Mouse (Mus musculus) G1E (cell line): Measurements from ENCODE around the gene Cabp4. TPM values are rescaled to one million over a fixed set of nuclear protein-coding genes. Genes with fewer than 3 reads are reported as not detected.

Experiments used
- ATAC-seq: 2 replicates; pipeline ENCODE4 v1.8.0; 2016; ENCODE audit warnings: mild to moderate bottlenecking; ENCODE audit not compliant: insufficient number of reproducible peaks, poor library complexity, low FRiP score, severe bottlenecking; ENCODE audit errors: extremely low read depth
- DNase-seq: peaks from one replicate; pipeline ENCODE4 v3.0.0; 2012; ENCODE audit warnings: low spot score
- H3K27me3 ChIP-seq: 2 replicates; pipeline ENCODE4 v1.6.1; 2012; ENCODE audit warnings: mild to moderate bottlenecking, low read length, inconsistent platforms; ENCODE audit not compliant: insufficient read depth
- H3K36me3 ChIP-seq: replicated peaks from 2 replicates; pipeline ENCODE3; 2012; ENCODE audit warnings: mild to moderate bottlenecking, inconsistent platforms
- H3K4me1 ChIP-seq: 2 replicates; pipeline ENCODE4 v1.6.1; 2012; ENCODE audit warnings: low read depth, low read length, inconsistent platforms, mixed read lengths; ENCODE audit not compliant: insufficient read depth
- H3K4me3 ChIP-seq: 2 replicates; pipeline ENCODE4 v1.5.1; 2012; ENCODE audit warnings: low read depth, mild to moderate bottlenecking, inconsistent platforms, low read length, moderate library complexity, mixed read lengths
- H3K9me3 ChIP-seq: replicated peaks from 2 replicates; pipeline ENCODE4 v1.6.1; 2012; ENCODE audit warnings: inconsistent platforms
- CTCF ChIP-seq: IDR thresholded peaks from 2 replicates; pipeline ENCODE4 v1.5.1; 2012; ENCODE audit warnings: low read depth, low read length, inconsistent platforms, mixed read lengths
- GATA1 ChIP-seq: IDR thresholded peaks from 2 replicates; pipeline ENCODE4 v1.6.1; 2012; ENCODE audit warnings: borderline replicate concordance, low read length, inconsistent platforms, mixed read lengths
- GATA2 ChIP-seq: IDR thresholded peaks from 2 replicates; pipeline ENCODE4 v1.6.1; 2012; ENCODE audit warnings: low read depth, low read length, inconsistent platforms, borderline replicate concordance
- POLR2AphosphoS5 ChIP-seq: IDR thresholded peaks from 2 replicates; pipeline ENCODE4 v1.6.1; 2012; ENCODE audit warnings: low read depth, low read length, inconsistent platforms; ENCODE audit not compliant: insufficient replicate concordance
- TAL1 ChIP-seq: conservative IDR thresholded peaks from 2 replicates; pipeline ENCODE4 v1.6.1; 2012; ENCODE audit warnings: low read depth, low read length, inconsistent platforms, mixed read lengths
- polyA plus RNA-seq: library from polyadenylated mRNA; stranded (reverse); fragments of >175 nt; gene quantifications from 2 replicates; pipeline ENCODE4 v1.2.3, GENCODE M21; 2012
- total RNA-seq, 2 experiments: library from RNA; stranded (forward) in 1 of 2; stranded (reverse) in 1 of 2; fragments of 200-1000 nt in 1 of 2; fragments of >200 nt in 1 of 2; fragmentation: Nextera tagmentation in 1 of 2; gene quantifications; 2 replicates each; pipeline ENCODE4 v1.2.3; 2014 to 2017

The Cabp4 gene
- total and polyA plus RNA-seq, 3 experiments, result 0.03 to 0.75 (median 0.11) TPM

DNA sequence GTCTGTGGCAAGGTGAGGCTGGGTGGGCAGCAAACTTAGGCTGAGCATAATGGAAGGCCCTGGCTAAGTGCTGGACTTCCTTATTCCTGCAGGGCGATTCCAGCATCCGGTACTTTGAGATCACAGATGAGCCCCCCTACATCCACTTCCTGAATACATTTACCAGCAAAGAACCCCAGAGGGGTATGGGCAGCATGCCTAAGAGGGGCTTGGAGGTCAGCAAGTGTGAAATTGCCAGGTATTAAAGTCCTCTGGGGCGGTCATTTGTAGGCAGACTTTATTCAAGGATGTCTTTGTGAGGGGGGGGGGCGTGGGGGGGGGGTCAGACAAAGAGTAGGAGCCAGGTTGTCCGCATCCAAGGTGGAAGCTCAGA lies 7.6 kb upstream of the Cabp4 start:
- ATAC-seq (no peak), DNase-seq (no peak)
- Histone ChIP-seq H3K36me3 (peaks cover 74% of the 10 kb centered on the region), H3K9me3 (no peaks in the 10 kb centered on the region), H3K4me3 (no peak overlapping the region), H3K4me1 (peaks cover 72% of the 10 kb centered on the region), H3K27me3 (no peaks in the 10 kb centered on the region)
- TF ChIP-seq CTCF (no peak), TAL1 (no peak), GATA1 (no peak), GATA2 (no peak), POLR2AphosphoS5 (no peak)

DNA sequence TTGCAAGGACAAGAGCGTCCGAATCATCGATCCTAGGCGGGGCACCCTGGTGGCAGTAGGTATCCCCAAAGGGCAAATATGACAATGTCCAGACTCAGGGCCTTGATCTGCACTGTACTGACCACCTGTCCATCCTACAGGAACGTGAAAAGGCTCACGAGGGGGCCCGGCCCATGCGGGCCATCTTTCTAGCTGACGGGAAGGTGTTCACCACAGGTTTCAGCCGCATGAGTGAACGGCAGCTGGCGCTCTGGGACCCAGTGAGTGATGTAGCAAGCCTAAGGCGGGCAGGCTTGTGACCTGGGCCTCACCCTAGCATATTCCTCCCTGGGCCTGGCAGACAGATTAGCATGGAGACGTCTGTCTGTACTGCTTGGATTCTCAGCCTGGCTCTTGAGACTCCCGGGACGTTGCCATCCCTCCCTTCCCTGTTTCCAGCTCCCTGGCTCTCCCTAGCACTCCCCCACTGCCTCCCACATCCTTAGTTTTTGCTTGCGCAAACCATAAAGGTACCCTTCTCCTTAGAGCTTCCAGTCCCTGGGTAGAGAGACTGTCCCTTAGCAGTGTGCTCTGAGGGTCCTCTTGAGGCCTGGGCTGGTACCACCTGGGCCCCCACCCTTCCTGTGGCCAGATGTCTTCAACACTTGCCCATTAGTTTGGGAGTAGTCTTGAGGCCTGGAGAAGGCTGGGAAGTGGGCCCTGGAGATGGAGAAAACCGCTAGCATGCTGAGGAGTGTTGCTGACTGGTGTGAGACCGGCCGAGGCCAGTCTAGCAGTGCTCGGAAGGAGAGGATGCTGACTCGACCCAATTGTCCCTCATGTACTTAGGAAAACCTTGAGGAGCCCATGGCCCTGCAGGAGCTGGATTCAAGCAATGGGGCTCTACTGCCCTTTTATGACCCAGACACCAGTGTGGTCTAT lies 7.0 kb upstream of the Cabp4 start:
- DNase-seq, result no peak
- H3K4me1 ChIP-seq, result peaks cover 66% of the 10 kb centered on the region
- no peak overlapping the region; the same call in 1 of the 2 replicates for H3K4me3 ChIP-seq
- TF ChIP-seq TAL1 (no peak), CTCF (no peak), POLR2AphosphoS5 (no peak), GATA1 (no peak), GATA2 (no peak)
- H3K27me3 ChIP-seq, result no peaks in the 10 kb centered on the region
- H3K9me3 ChIP-seq, result no peaks in the 10 kb centered on the region
- ATAC-seq, result no peak
- peaks cover 68% of the 10 kb centered on the region for H3K36me3 ChIP-seq

DNA sequence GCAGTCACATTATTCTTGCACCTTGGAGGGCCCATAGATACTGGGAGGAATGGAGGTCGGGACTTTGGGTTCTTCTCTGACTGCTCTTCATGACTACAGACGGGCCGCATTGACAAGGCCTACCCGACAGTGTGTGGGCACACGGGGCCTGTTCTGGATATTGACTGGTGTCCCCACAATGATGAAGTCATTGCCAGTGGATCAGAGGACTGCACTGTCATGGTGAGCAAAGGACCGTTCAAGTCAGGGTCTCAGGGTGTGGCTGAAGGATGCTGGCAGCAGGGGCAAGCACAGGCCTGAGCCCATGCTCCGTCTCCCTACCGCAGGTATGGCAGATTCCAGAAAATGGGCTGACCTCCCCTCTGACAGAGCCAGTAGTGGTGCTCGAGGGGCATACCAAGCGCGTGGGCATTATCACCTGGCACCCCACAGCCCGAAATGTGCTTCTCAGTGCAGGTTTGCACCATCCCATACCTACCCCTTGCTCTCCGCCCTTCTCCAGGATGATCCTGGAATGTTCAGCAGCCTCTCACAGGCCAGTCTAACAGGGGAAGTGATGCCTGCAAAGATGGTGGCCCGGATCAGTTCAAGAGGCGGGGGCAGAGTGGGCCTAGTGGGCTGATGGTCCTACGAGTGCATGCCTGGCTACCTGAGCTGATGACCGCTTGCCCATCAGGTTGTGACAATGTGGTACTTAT lies 6.1 kb upstream of the Cabp4 start:
- no peak for DNase-seq
- Histone ChIP-seq H3K9me3 (no peaks in the 10 kb centered on the region), H3K4me1 (peaks cover 62% of the 10 kb centered on the region), H3K4me3 (peak overlapping the region; percentile 82; the same call in 1 of the 2 replicates), H3K27me3 (no peaks in the 10 kb centered on the region), H3K36me3 (peaks cover 58% of the 10 kb centered on the region)
- TF ChIP-seq GATA1 (no peak), CTCF (no peak), TAL1 (no peak), POLR2AphosphoS5 (no peak), GATA2 (no peak)
- ATAC-seq, result no peak

DNA sequence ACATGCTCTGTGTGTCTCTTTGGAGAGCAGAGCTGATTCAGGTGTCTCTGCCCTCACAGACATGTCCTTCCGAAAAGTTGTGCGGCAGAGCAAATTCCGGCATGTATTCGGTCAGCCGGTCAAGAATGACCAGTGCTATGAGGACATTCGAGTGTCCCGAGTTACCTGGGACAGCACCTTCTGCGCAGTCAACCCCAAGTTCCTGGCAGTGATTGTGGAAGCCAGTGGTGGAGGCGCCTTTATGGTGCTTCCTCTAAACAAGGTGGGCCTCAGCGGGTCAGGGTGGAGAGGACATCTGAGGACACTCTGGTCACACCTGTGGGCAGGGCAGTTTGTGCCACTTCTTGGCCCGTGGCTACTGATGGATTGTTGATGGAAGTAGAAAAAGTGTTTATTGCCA lies 5.5 kb upstream of the Cabp4 start:
- Histone ChIP-seq H3K4me1 (peaks cover 56% of the 10 kb centered on the region), H3K27me3 (0 out of 2 replicates have a peak, but pooled peaks cover 1% of the 10 kb centered on the region), H3K9me3 (no peaks in the 10 kb centered on the region), H3K4me3 (peak overlapping the region; percentile 82), H3K36me3 (peaks cover 52% of the 10 kb centered on the region)
- TF ChIP-seq GATA2 (no peak), CTCF (no peak), POLR2AphosphoS5 (no peak), GATA1 (no peak), TAL1 (no peak)
- no peak for ATAC-seq
- no peak for DNase-seq

DNA sequence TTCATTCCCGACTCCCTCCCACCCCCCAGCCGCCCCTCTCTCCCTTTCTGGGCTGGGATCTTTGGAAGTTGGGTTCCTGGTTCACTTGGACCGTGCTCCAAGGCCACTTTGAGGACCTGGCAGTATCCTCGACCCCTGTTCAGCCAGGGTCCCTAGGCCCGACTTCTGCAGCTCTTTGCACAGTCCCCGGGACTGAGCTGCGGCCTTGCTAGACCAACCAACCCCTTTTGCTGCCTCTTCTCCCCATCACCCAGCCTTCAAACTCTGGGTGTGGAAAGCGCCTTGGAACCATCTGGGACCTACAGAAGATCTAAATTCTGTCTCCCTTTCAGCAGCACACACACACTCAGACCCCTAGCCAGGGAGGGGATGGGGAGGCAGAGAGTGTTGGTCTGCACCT lies 5.0 kb upstream of the Cabp4 start:
- Histone ChIP-seq H3K4me3 (peak overlapping the region; percentile 82), H3K4me1 (peaks cover 52% of the 10 kb centered on the region), H3K27me3 (peaks cover 6% of the 10 kb centered on the region; the same call in 1 of the 2 replicates), H3K9me3 (no peaks in the 10 kb centered on the region), H3K36me3 (peaks cover 47% of the 10 kb centered on the region)
- ATAC-seq (no peak), DNase-seq (no peak)
- TF ChIP-seq CTCF (no peak), POLR2AphosphoS5 (no peak), GATA2 (no peak), GATA1 (no peak), TAL1 (no peak)

DNA sequence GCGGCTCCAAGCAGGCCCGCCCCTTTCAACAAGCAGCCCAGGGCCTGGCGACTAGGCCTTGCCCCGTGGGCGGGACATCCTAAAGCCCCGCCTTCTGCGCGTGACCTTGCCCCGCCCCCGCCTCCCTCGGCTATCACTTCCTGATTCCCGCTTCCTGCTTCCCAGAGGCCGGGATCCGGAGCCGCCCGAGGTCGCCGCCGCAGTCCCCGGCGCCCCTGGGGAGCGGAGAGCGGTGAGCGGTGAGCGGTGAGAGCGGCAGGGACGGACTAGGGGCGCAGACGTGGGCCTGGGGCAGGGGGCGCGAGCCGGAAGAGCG lies 4.6 kb upstream of the Cabp4 start, which contains the start of gene Coro1b:
Gene Coro1b, plus strand, starts transcription at position 129 of the 316 bp plus-strand sequence.
- Histone ChIP-seq H3K36me3 (peaks cover 44% of the 10 kb centered on the region), H3K4me1 (peaks cover 50% of the 10 kb centered on the region), H3K9me3 (no peaks in the 10 kb centered on the region), H3K27me3 (peaks cover 9% of the 10 kb centered on the region; the same call in 1 of the 2 replicates), H3K4me3 (peak within 1 kb of the TSS; percentile 82)
- DNase-seq (peak; percentile 91), ATAC-seq (peak; percentile 92)
- TF ChIP-seq POLR2AphosphoS5, result no peak
- TF ChIP-seq CTCF, result no peak
- TF ChIP-seq GATA1, result no peak
- no peak for TF ChIP-seq GATA2
- no peak for TF ChIP-seq TAL1
